Mouse (Mus musculus) gastrocnemius, postnatal 36 days (tissue): ENCODE measurements at regions not wholly inside any gene's neighbourhood (a gene's known extent, or its start where the extent isn't known, plus 50 kb on each side); places are given as distances from the start of the nearest gene placed in this dataset.

Experiments
- DNase-seq, 2 experiments: peaks; one replicate each; pipeline ENCODE4 v3.0.0; 2022
- intact Hi-C: fragments of 180-260 bp; cut with DNase I; formaldehyde crosslinking; loops from one replicate; pipeline ENCODE4 v1.15.1; 2025

DNA sequence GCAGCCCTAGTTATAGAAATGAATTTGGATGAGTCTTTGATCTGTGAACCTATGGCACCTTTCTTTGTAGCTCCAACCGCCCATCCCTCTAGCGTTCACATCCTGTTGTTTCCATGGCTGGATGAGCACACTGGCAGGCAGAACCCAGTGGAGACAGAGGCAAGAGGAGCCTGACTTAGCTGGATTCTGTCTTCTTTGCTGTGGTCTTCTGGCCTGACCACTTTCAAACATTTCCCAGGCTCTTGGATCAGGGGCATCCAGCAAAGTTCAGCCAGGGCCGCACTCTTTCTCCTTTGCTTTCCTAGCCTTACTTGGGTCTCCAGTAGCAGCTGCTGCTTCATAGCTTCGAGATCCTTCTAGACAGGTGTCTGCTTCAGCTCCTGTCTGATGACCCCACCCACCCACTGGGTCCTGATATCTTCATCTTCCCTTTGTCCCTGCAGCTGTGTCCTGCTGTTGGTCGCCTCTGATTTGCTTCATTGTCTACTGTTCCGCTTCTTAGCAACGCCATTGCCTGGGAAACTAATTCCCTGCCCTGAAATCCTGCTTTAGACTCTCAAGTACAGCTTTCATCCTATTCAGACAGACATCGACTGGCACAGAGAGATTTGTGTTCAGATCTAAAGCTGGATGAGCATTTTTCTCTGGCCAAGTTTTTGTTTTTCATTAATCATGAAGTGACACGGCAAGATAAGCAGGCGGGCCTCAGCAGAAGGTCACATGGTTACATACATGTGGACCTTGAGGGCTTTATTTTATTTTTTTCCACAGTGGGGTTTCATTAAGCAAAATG is 153.6 kb upstream of the Tnp1 start:
- intact Hi-C loops = no loop called here
- DNase-seq = no peak

GRCm38 (mm10) chr1:73160199-73160598 is 144.5 kb upstream of the Tnp1 start:
- DNase-seq = no peak
- intact Hi-C loops = no loop called here

- intact Hi-C loops = no loop called here
- DNase-seq = no peak
Observed at GRCm38 (mm10) chr1:73159405-73159976, 143.8 kb upstream of the Tnp1 start.

DNA sequence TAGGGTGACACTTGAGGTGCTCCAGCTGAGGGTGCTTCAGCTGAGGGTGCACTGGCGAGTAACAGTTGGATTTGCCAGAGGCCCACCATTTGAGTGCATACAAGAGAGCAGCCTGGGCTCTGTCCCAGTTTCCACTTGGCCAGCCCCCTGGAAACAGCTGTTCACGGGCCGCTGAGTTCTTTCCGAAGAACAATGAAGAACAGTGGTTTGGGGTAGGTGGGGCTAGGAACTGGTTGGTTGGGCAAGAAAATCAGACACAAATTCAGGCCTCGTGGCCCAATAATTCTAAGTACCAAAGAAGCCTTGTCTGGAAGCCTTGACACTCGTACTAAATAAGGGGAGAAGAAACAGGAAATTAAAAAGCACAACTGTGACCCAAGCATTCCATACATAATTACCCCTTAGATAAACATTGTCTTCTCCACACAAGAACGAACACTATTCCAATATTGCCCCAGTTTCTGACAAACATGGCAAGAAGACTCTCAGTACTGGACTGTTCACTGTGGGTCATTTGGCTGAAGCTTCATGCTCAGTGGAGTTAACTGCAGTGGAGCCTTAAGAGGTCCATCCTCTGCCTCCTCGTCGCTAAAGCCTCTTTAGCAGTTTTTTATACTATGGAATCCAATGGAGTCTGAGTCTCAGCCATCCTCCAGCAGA is 137.9 kb upstream of the Tnp1 start:
- intact Hi-C loops = loop anchor here (5.0 kb wide), 1 partner anchor 76 kb away; no protein-coding TSS in a partner anchor
- DNase-seq = peak; percentile 11 to 16

- DNase-seq = no peak
- intact Hi-C loops = loop anchor here (5.0 kb wide), 1 partner anchor 73 kb away; no protein-coding TSS in a partner anchor
Observed at GRCm38 (mm10) chr1:73149926-73150325, 134.2 kb upstream of the Tnp1 start.

DNA sequence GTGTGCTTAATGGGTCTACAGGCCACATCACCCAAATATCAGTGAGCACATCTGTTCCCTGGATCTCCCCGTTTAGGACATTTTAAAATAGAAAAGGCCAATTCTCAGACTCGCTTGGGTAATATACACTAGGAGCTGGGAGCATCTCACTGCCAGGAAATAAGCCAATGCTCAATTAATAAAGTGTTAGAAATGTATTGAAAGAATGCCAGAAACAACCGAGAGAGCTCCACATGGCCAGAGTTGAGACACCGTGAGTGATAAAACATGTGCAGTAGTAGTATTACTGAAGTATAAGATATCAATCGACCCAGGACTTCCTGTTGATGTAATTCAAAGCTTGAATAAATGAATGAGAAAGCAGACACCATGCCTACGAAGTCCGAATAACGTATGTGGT is 127.1 kb upstream of the Tnp1 start:
- intact Hi-C loops = no loop called here
- no peak for DNase-seq

DNA sequence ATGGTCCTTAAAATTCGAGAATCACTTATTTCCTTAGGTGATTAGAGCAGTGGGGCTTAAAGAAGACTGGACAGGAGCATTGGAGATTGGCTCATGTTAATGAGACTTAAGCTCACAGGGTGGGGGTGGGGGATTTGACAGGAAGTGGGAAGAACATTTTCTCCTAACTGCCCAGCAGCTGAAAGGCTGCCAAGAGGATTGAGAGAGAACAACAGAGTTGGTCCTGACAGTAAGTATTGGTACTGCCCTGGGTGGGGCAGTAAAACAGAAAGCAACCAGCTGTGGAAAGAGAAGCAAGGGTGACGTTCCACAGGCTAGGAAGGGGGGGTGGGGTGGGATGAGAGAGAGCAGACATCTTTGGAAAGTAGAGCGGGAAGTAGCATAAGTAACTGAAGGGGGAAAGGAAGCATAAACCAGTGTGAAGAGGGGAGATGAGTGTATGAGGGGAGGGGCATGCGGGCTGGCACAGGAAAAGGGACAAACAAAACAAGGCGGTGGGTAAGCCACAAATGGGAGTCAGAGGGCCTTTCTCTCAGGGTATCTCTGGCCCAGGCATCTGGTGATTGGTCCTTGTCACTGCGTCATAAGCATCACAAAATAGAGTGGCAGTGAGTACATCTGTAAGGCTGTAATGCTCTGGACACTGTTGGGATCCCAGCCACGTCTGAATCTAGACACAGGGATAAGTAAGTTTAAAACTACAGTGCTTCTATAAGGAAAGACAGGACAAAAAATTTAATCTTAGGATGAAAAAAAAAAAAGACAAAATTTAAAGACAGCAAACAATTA is 125.0 kb upstream of the Tnp1 start:
- no peak for DNase-seq
- intact Hi-C loops = no loop called here

DNA sequence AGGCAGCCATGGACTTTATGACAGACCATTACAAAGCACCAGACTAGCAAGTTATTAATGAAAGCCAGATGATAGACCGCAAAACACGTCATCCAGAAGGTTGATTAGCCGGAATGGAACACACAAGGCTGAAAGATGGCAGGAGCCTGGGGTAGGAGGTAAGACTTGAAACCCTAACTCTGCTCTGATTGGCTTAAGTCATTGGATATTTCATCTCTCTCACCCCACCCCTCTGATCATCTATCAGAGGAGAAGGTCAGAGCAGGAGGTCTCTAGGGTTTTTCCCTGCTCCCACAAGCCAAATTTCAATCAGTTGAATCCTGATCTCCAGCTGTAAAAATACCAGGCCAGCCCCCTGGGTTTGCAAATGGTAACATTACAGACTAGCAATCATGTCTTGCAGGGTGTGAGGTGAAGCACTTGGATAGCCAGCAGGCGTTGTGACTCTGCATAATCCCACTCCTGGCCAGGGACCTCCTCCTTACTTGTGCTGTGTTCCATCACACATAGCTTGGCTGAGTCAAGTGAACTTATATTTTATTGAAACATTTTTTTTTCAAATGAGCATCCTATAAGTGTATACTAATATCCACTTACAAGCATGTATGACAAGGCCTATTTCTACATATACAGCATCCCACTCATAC is 114.6 kb upstream of the Tnp1 start:
- intact Hi-C loops = no loop called here
- DNase-seq = no peak

DNA sequence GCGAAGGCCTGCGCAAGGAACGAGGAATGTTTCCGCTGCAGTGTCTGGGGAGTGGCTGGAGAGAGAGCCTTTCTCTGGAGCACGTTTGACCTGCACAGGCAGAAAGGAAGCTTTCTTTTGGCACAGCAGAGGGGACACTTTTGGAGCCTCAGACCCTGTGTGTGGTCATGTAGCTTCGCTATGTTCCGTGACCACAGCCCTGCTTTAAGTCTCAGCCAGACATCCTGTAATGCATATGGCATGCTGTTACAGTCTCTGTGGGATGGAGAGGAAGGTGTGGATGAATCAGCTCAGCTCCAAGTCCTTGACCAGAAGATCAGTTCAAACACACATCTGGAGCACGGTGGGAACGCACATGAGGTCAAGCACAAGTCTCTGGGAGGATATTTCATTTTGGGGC is 107.3 kb upstream of the Tnp1 start:
- DNase-seq = no peak
- intact Hi-C loops = no loop called here

DNA sequence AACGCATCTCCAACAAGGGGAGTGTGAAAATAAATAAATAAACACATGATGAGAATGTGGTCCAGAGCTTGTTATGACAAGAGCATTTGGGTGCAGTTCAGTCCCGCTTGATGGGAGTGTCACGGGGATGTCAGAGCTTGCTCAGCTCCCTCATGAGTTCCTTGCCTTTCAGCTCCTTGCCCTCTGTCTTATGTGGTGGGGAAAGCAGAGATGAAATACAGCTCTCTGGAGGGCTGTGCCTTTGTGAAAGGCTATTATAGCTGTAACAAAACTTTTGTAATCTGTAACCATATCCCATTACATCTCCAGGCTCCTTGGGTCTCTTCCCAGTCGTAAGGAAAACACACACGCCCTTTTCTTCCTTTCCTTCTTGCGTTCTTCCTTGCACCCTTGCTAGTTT is 103.0 kb upstream of the Tnp1 start:
- intact Hi-C loops = loop anchor here (10.0 kb wide), 2 partner anchors 116 to 174 kb away; no protein-coding TSS in a partner anchor
- peak in 1 of 2 experiments; percentile 38 for DNase-seq

- intact Hi-C loops = loop anchor here (10.0 kb wide), 2 partner anchors 118 to 172 kb away; no protein-coding TSS in a partner anchor
- no peak for DNase-seq
Observed at GRCm38 (mm10) chr1:73116526-73116925, 100.8 kb upstream of the Tnp1 start.

DNA sequence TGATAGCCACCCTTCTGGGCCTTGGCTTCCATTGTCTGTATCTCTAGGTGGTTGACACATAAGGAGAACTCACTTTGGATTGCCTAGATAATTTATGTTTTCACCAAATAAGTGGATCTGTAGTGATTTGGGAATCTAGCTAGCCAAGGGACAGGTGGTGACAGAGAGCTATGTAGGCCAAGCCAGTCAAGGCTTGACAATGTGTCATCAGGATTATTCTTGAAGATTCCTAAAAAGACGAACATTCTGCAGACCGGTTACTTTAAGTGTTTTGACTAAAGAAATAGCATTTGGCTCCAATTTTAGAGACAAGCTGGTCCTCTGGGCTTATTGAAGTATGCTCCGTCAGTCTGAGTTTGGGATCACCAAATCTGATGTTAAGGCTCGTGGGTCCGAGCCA is 100.1 kb upstream of the Tnp1 start:
- intact Hi-C loops = loop anchor here (10.0 kb wide), 2 partner anchors 119 to 171 kb away; no protein-coding TSS in a partner anchor
- DNase-seq = no peak

DNA sequence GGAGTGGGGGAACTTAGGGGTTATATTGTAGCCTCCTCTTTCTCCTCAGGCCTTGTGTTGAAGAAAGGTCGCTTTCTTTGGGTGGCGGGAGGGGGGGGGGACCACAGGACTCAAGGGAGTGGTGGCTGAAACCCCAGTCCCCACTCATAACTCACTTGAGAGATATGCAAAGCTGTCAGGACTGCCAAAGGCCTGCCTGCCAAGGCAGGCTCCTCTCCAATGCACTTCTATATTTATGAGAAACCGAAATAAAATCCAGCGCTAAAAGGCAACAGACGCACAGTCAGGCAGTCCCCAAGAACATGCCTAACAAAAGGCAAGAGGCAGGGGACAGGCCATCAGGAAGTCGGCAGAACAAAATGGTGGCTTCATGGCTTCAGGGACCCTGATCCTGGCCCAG is 97.4 kb upstream of the Tnp1 start:
- no peak for DNase-seq
- intact Hi-C loops = loop anchor here (5.0 to 10.0 kb wide), 3 partner anchors 122 to 236 kb away; no protein-coding TSS in a partner anchor

GRCm38 (mm10) chr1:73112711-73113110 is 97.0 kb upstream of the Tnp1 start:
- intact Hi-C loops = loop anchor here (5.0 to 10.0 kb wide), 3 partner anchors 122 to 235 kb away; no protein-coding TSS in a partner anchor
- DNase-seq = no peak

GRCm38 (mm10) chr1:73111911-73112310 is 96.2 kb upstream of the Tnp1 start:
- intact Hi-C loops = loop anchor here (5.0 to 10.0 kb wide), 3 partner anchors 123 to 235 kb away; no protein-coding TSS in a partner anchor
- no peak for DNase-seq

GRCm38 (mm10) chr1:73105856-73106463 is 90.3 kb upstream of the Tnp1 start:
- intact Hi-C loops = loop anchor here (5.0 kb wide), 1 partner anchor 59 kb away; no protein-coding TSS in a partner anchor
- DNase-seq = peak; percentile 56 to 66

DNA sequence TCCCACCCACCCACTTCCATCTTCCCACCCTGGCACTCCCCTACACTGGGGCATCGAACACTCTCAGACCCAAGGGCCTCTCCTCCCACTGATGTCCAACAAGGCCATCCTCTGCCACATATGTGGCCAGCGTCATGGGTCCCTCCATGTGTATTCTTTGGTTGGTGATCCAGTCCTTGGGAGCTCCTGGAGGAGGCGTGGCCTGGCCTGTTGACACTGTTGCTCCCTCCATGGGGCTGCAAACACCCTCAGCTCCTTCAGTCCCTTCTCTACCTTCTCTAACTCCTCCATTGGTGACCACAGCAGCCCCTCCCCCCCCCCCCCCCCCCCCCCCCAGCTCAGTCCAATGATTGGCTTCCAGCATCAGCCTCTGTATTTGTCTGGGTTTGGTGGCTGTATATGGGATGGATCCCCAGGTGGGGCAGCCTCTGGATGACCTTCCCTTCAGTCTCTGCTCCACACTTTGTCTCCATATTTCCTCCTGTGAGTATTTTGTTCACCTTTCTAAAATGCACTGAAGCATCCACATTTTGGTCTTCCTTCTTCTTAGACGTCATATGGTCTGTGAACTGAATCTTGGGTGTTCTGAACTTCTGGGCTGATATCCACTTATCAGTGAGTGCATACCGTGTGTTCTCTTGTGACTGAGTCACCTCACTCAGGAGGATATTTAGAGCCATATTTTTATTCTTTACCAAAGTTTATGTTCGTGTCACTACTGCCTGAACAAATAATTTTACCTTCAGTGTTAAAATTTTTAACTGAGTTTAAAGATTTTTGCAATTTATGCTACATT is 82.1 kb upstream of the Tnp1 start:
- no peak for DNase-seq
- intact Hi-C loops = no loop called here

GRCm38 (mm10) chr1:73089636-73090035 is 73.9 kb upstream of the Tnp1 start:
- intact Hi-C loops = no loop called here
- no peak for DNase-seq

- intact Hi-C loops = no loop called here
- no peak for DNase-seq
Observed at GRCm38 (mm10) chr1:73088494-73088893, 72.8 kb upstream of the Tnp1 start.
